Mouse (Mus musculus) heart, adult 2 months (tissue): Measurements from ENCODE around the gene Gucd1. TPM values are rescaled to one million over a fixed set of nuclear protein-coding genes. Genes with fewer than 3 reads are reported as not detected.

Source experiments
- DNase-seq, 2 experiments: peaks; one replicate each; pipeline ENCODE4 v3.0.0; 2021
- H3K27ac ChIP-seq: fragments of 200-600 bp; 2 replicates; pipeline ENCODE4 v1.8.1; 2022
- H3K27me3 ChIP-seq: fragments of 200-500 bp; 2 replicates; pipeline ENCODE4 v1.6.1; 2012; ENCODE audit warnings: mild to moderate bottlenecking, low read length, inconsistent platforms, mixed read lengths; ENCODE audit not compliant: control insufficient read depth, insufficient read depth
- H3K36me3 ChIP-seq: fragments of 200-500 bp; 2 replicates; pipeline ENCODE4 v1.6.1; 2012; ENCODE audit warnings: low read length, inconsistent platforms; ENCODE audit not compliant: control insufficient read depth, insufficient read depth
- H3K4me1 ChIP-seq: fragments of 200-500 bp; 2 replicates; pipeline ENCODE4 v1.6.1; 2011; ENCODE audit warnings: low read length; ENCODE audit not compliant: control insufficient read depth, insufficient read depth
- H3K4me3 ChIP-seq: fragments of 200-600 bp; 2 replicates; pipeline ENCODE4 v1.8.1; 2022
- H3K79me2 ChIP-seq: fragments of 200-500 bp; replicated peaks from 2 replicates; pipeline ENCODE4 v1.6.1; 2012; ENCODE audit warnings: mild to moderate bottlenecking, inconsistent platforms, low read length, moderate library complexity, mixed read lengths; ENCODE audit not compliant: control insufficient read depth, insufficient read depth
- H3K9ac ChIP-seq: fragments of 200-500 bp; 2 replicates; pipeline ENCODE4 v1.6.1; 2012; ENCODE audit warnings: low read depth, mild to moderate bottlenecking, control low read depth, inconsistent platforms, low read length, mixed read lengths
- CTCF ChIP-seq: fragments of 200-600 bp; IDR thresholded peaks from 2 replicates; pipeline ENCODE4 v1.8.1; 2022; ENCODE audit warnings: antibody characterized with exemption, mild to moderate bottlenecking, moderate library complexity
- EP300 ChIP-seq: fragments of 200-500 bp; IDR thresholded peaks from 2 replicates; pipeline ENCODE4 v1.6.1; 2011; ENCODE audit warnings: low read depth, low read length, control low read depth; ENCODE audit not compliant: insufficient read depth
- POLR2A ChIP-seq: fragments of 200-500 bp; IDR thresholded peaks from 2 replicates; pipeline ENCODE4 v1.6.1; 2011; ENCODE audit warnings: mild to moderate bottlenecking, low read depth, low read length, control low read depth; ENCODE audit not compliant: insufficient read depth
- WGBS: fragments of 180-500 bp; shearing (Covaris S2); methylation state at CpG from one replicate; pipeline ENCODE4 v1.1.7; 2018; 5-methylcytosine and 5-hydroxymethylcytosine counted together
- intact Hi-C: fragments of 180-260 bp; cut with DNase I; formaldehyde crosslinking; loops from one replicate; pipeline ENCODE4 v1.15.1; 2025
- polyA plus RNA-seq: library from polyadenylated mRNA; depleted of rRNA; stranded (reverse); fragments of >200 nt; gene quantifications from 2 replicates; pipeline ENCODE4 v1.2.3, GENCODE M21; 2012
- total RNA-seq, 2 experiments: library from RNA; stranded (reverse); gene quantifications; 2 replicates each; pipeline ENCODE4 v1.2.3; 2021

The Gucd1 gene
- total and polyA plus RNA-seq, 3 experiments = 33.2 to 44.7 (median 37.7) TPM

DNA sequence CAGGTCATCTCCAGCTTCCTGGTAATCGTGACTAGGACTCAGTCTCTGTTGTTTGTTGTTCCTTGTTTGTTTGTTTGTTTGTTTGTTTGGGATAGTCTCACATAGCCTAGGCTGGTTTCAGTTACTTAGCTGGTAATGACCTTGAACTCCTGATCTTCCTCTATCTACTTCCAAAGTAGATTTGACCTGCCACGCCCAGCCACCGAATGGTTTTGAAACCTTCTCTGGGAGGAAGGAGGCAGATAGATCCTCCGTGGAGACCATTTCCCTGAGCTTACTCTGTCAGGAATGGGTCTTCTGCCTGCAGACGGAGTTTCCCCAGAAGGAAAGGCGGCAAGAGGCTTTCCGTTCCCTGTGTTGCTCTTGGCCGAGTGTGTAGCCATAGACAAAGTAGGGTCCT, 44.8 kb upstream of the Gucd1 start:
- 71% methylated on average over 8 of the region's 8 CpGs for WGBS
- Histone ChIP-seq H3K9ac (no peak overlapping the region), H3K36me3 (no peaks in the 10 kb centered on the region), H3K27ac (no peak overlapping the region), H3K4me1 (peaks cover 4% of the 10 kb centered on the region), H3K4me3 (no peak overlapping the region), H3K27me3 (peaks cover 3% of the 10 kb centered on the region; the same call in 1 of the 2 replicates), H3K79me2 (no peaks in the 10 kb centered on the region)
- TF ChIP-seq CTCF = no peak
- no peak for TF ChIP-seq EP300
- TF ChIP-seq POLR2A = no peak
- no peak for DNase-seq
- intact Hi-C loops = no loop called here

- H3K27me3 ChIP-seq = peaks cover 3% of the 10 kb centered on the region; the same call in 1 of the 2 replicates
- no peak within 1 kb of the TSS for H3K9ac ChIP-seq
- no peak for DNase-seq
- intact Hi-C loops = no loop called here
- no peaks in the 10 kb centered on the region for H3K36me3 ChIP-seq
- H3K27ac ChIP-seq = no peak within 1 kb of the TSS
- peaks cover 4% of the 10 kb centered on the region for H3K4me1 ChIP-seq
- H3K4me3 ChIP-seq = no peak within 1 kb of the TSS; the same call in 1 of the 2 replicates
- WGBS = 58% methylated on average over 10 of the region's 10 CpGs
- no peaks in the 10 kb centered on the region for H3K79me2 ChIP-seq
- TF ChIP-seq POLR2A = no peak
- TF ChIP-seq CTCF = no peak
- no peak for TF ChIP-seq EP300
These were observed 43.4 kb upstream of the Gucd1 start, which contains the start of gene Ggt1 for GRCm38 (mm10) chr10:75561071-75561654. TSS of gene Ggt1 (plus strand) at chr10:75561604.

GRCm38 (mm10) chr10:75560549-75560899, 42.8 kb upstream of the Gucd1 start:
- H3K4me3 ChIP-seq = no peak overlapping the region; the same call in 1 of the 2 replicates
- intact Hi-C loops = no loop called here
- H3K36me3 ChIP-seq = no peaks in the 10 kb centered on the region
- WGBS = 30% methylated on average over 6 of the region's 6 CpGs
- no peak for DNase-seq
- no peak overlapping the region; the same call in 1 of the 2 replicates for H3K9ac ChIP-seq
- no peaks in the 10 kb centered on the region for H3K79me2 ChIP-seq
- H3K27me3 ChIP-seq = peaks cover 3% of the 10 kb centered on the region; the same call in 1 of the 2 replicates
- peaks cover 4% of the 10 kb centered on the region for H3K4me1 ChIP-seq
- no peak overlapping the region for H3K27ac ChIP-seq
- TF ChIP-seq POLR2A (no peak), CTCF (no peak), EP300 (no peak)

DNA sequence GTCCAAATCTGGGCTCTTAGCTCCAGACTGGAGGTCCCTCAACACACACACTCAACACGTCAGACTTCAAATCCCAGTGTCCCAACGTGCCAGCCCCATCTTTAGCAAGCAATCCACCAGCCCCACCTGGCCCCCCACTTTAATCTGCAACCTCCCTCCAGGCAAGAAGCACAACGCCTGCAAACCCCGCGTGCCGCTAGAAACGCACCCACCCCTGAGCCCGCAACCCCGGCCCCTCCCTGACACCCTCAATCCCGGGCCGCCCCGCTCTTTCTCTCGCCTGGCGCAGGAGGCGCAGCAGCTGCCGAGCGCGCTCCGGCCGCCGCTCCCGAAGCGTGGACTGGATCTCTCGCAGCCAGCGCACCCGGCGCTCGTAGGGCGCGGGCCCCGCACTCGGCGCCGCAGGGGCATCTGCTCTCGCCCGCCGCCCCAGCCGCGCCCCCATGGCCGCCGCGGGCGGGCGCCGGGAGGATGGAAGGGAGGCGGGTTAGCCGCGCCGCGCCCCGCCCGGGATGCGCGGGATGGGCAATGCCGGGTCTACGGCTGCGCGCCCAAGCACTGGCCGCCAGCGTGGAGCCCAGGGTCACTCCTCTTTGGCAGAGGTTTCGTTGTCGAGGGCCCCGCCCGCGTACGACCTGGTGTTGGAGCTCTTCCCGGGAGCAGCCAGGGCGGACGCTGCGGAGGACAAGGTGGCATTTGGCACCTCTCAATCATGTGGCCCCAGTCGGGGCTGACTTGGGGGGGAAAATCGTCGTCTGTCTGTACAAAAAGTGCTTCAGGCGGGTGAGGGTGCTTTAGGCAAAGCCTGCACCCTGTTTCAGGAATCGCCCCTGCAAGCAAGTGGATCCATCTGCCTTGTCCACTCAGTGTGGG, 42.1 kb upstream of the Gucd1 start, which contains the start of gene Lrrc75b:
TSS of gene Lrrc75b (minus strand) at position 655 of the 873 bp plus-strand sequence.
- Histone ChIP-seq H3K79me2 (no peaks in the 10 kb centered on the region), H3K9ac (peak within 1 kb of the TSS; percentile 47), H3K27me3 (peaks cover 3% of the 10 kb centered on the region; the same call in 1 of the 2 replicates), H3K4me3 (peak within 1 kb of the TSS; percentile 38), H3K27ac (no peak within 1 kb of the TSS), H3K4me1 (peaks cover 4% of the 10 kb centered on the region), H3K36me3 (no peaks in the 10 kb centered on the region)
- intact Hi-C loops = no loop called here
- 1% methylated on average over 71 of the region's 75 CpGs for WGBS
- peak; percentile 72 to 80 for DNase-seq
- TF ChIP-seq POLR2A = no peak
- TF ChIP-seq EP300 = no peak
- no peak for TF ChIP-seq CTCF

DNA sequence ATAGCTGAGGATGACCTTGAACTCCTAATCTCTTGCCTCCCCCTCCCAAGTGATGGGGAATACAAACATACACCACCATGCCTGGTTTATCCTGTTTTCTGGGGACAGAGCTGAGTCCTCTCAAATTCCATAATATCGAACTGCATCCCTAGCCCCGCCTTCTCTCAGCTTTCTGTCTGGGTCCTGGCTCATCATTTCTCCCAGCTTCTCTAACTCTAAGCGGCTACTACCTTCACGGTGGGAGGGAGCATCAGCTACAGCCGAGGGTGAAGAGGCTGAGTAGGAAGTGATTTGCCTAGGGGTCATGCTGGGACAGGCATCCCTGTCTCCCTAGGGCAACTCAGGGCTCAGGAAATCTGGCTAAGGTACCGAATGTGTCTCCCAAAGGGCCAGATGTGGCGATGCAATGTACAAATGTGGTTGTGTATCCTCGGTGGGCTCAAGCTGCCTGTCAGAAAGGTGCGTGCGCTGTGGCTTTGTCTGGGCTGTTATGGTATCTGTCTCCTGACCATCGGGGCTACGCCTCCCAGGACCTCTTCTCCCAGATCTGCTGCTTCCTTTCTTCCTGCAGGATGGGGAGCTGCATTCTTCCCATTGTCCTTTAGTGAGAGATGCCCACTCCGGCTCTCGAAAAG, 41.4 kb upstream of the Gucd1 start:
- WGBS = 10% methylated on average over 14 of the region's 14 CpGs
- TF ChIP-seq EP300 (no peak), POLR2A (no peak), CTCF (no peak)
- no peak for DNase-seq
- Histone ChIP-seq H3K79me2 (no peaks in the 10 kb centered on the region), H3K4me1 (peaks cover 4% of the 10 kb centered on the region), H3K27ac (no peak overlapping the region), H3K27me3 (peaks cover 3% of the 10 kb centered on the region; the same call in 1 of the 2 replicates), H3K9ac (no peak overlapping the region), H3K4me3 (no peak overlapping the region; the same call in 1 of the 2 replicates), H3K36me3 (no peaks in the 10 kb centered on the region)
- intact Hi-C loops = no loop called here
